Mouse (Mus musculus): ENCODE data around the gene Ier5.

Ier5 gene

GRCm38 (mm10) chr1:155099280-155099848, at the start of gene Ier5:
Gene Ier5 (minus strand): TSS chr1:155099636.
- peak; percentile 100 for DNase-seq

- DNase-seq = no peak
Observed at GRCm38 (mm10) chr1:155147228-155147627, 47.8 kb upstream of the Ier5 start.

DNA sequence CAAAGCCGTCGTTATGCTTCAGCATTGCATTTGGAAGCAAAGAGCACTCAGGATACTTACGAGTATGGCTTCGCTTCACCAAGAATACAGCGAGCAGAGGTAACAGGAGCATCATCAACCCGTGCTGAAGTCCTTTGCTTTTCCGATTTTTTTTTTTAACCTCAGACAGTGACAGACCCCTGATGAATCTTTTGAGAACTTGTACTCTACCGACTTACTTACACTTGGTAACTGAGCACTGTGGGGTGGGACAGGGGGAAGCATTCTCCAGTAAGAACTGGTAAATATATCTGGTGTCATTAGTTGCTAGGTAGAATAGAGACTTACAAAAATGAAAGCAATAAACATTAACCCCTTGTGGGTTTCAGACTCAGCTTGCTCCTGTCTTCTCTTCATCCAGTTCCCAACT, 47.1 kb upstream of the Ier5 start, which contains the start of gene Mr1:
Gene Mr1, minus strand, starts transcription at position 243 of the 409 bp plus-strand sequence.
- DNase-seq = peak; percentile 95

GRCm38 (mm10) chr1:155145620-155146019, 46.2 kb upstream of the Ier5 start:
- peak; percentile 96 for DNase-seq

DNA sequence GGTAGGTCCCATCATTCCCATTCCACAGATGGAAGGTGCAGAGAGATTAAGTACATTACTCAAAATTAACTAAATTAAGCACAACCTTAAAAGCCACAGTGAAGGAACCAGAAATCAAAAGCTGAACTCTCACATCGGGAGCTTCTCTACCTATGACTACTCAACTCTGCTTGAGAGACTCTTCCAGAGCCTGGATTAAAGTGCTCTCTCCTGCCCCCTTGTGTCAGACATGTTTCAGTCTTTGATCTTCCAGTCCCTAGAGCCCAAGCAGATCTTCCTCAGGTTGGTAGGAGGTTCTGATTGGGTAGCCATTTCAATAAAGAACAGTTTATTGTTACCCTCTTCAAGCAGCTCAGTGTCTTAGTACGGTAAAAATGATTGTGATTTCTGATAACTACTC, 40.6 kb upstream of the Ier5 start:
- DNase-seq = peak; percentile 93

DNA sequence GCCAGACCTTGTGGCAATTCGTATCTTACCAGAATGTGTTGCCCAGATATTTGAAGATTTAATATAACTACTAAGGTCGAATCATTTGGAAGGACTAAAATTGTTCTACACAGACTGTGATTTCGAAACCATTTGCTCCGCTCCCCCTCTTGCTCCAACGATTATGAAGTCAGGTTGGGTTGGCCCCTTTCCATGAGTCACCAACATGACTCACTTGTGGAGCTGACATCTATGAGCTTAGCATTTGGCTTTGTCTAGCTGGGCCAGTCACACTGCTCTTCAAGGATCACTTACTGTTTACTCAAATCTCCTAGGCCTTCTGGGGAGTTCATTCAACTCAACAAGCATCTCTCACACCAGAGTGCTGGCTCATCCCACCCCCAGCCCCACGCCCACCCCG, 39.4 kb upstream of the Ier5 start:
- DNase-seq = peak; percentile 97

DNA sequence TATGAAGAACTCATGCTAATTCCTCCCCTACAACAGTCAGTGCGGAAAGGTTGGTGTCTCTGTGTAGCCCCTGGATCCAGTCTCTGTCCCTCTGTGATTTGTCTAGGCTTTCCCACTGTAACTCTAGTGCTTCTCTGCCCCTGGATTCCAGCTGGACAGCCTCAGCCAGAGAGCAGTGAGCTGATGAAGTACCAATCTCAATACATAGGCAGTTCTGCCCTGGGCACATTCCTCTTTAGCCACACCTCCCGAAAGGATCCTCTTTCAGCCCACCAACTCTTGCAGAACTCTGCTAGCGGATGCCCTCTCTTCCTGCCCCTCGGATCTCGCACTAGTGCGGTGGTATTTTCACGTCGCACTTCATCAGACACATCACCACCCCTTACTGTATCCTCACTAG, 35.4 kb upstream of the Ier5 start:
- no peak for DNase-seq

- DNase-seq = no peak
Observed at GRCm38 (mm10) chr1:155127429-155127934, 28.0 kb upstream of the Ier5 start.

- peak; percentile 87 for DNase-seq
Observed at GRCm38 (mm10) chr1:155126716-155127115, 27.3 kb upstream of the Ier5 start.

GRCm38 (mm10) chr1:155124397-155124796, 25.0 kb upstream of the Ier5 start:
- peak; percentile 88 for DNase-seq

DNA sequence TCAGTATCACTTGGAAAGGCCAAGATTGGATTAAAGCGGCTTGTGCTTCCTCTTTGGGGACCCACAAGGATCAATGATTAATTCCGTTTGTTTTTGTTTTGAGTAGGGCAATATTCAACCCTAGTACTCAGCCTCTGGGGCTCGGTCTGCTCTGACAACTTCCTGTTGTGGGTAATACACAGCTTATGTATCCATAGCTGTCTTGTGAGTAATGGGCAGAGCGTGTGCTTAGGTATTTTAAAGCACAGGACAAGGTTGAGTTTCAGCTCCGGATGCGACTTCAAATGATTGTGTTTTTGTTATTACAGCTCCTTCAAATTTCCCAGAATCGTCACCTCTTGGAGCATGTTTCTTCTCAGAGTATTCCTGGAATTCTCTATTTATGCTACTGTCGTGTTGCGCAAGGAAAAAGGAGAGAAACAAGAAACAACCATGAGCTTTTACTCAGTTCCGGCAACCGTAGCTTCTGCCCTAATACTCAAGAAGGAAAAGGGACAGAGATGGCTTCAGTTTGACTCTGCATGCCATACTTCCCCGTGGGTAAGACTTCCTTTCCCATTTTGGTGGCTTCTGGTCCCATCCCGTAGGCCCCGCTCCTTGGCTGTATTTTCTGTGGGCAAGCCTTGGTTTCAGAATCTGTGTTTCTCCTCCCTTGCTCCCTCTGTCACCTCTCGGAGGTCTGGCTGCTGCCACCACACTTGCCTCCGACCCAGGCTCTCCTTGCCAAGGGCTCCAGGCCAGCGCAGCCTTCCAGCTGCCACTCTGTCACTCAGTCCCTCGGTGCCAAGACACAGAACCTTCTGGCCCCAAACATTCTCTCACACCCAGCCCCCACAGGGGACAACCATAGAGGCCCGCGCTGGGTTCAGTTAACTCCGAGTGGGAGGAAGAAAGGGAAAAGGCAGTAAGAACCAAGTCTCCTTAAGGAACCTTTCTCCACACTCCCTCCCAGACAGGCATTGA, 22.8 kb upstream of the Ier5 start:
- DNase-seq = peak; percentile 99

- DNase-seq = no peak
Observed at GRCm38 (mm10) chr1:155119719-155120118, 20.3 kb upstream of the Ier5 start.

DNA sequence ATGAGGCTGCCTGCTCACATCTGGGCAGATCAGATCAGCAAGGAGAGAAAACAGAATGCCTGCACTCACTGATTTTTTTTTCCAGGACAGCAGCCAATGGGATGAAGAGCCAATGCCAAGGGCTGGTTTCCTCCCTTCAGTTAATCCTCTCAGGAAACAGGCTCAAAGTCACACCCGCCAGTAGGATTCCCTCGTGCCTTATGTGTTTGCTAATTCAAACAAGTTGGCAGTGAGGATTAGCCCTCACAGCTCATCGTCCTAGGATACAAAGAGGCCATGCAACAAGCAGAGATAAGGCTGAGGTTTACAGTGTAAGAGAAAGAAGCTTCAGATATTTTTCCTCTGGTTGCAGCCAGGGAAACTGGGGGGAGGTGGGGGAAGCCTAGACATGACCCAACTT, 14.5 kb upstream of the Ier5 start:
- DNase-seq = no peak

- no peak for DNase-seq
Observed at GRCm38 (mm10) chr1:155112875-155113274, 13.4 kb upstream of the Ier5 start.

- DNase-seq = peak; percentile 75
Observed at GRCm38 (mm10) chr1:155112118-155112517, 12.7 kb upstream of the Ier5 start.

DNA sequence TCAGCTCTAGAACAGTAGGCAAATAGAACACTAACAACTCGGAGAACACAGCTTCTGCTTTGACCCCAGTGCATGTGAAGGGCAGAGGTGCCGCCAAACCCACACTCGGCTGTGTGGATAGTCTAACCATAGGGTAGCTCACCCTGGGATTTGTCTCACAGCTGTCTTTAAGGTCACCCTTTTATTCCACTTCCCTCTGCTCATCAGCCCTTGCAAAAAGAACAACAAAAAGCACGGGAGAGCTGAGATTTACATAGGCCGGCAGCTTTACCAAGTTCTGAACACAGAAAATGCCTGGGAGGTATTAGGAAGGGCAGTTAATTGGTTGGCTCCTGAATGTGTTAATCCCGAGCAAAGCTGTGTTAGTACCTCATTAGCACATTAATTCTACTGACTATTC, 12.1 kb upstream of the Ier5 start:
- DNase-seq = peak; percentile 85

- DNase-seq = peak; percentile 94
Observed at GRCm38 (mm10) chr1:155109387-155110350, 10.2 kb upstream of the Ier5 start.

- peak; percentile 94 for DNase-seq
Observed at GRCm38 (mm10) chr1:155108412-155108811, 9.0 kb upstream of the Ier5 start.

DNA sequence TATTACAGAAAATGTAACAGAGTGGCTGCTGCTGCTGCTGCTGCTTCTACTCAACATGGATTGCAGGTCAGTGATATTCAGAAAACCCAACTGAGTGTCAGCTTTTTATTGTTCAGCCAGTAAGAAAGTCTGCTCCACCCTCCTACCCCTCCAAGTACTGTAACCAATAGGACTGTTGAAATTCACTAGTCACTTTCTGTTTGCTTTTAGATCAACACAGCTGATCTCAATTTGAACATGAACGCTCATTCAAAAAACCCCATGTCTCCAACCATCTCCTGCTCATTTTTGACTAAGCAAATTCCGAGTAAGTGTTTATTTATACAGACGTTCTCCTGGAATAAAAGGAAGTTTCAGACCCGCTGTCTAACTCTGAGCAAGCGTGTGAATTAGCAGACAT, 8.4 kb upstream of the Ier5 start:
- DNase-seq = no peak

- DNase-seq = no peak
Observed at GRCm38 (mm10) chr1:155106310-155106709, 6.9 kb upstream of the Ier5 start.

GRCm38 (mm10) chr1:155103991-155104390, 4.6 kb upstream of the Ier5 start:
- peak; percentile 91 for DNase-seq

GRCm38 (mm10) chr1:155102631-155103030, 3.2 kb upstream of the Ier5 start:
- no peak for DNase-seq
